Mouse (Mus musculus) megakaryocyte, embryonic 14.5 days (primary cell): ENCODE data around the gene Pepd.

Source experiments
- FLI1 ChIP-seq: IDR thresholded peaks from 2 replicates; pipeline ENCODE4 v1.6.1; 2012; ENCODE audit warnings: low read length, inconsistent platforms, mixed read lengths
- GATA1 ChIP-seq: IDR thresholded peaks from 3 replicates; pipeline ENCODE4 v1.6.1; 2012; ENCODE audit warnings: mixed read lengths, low read length, inconsistent platforms, borderline replicate concordance

DNA sequence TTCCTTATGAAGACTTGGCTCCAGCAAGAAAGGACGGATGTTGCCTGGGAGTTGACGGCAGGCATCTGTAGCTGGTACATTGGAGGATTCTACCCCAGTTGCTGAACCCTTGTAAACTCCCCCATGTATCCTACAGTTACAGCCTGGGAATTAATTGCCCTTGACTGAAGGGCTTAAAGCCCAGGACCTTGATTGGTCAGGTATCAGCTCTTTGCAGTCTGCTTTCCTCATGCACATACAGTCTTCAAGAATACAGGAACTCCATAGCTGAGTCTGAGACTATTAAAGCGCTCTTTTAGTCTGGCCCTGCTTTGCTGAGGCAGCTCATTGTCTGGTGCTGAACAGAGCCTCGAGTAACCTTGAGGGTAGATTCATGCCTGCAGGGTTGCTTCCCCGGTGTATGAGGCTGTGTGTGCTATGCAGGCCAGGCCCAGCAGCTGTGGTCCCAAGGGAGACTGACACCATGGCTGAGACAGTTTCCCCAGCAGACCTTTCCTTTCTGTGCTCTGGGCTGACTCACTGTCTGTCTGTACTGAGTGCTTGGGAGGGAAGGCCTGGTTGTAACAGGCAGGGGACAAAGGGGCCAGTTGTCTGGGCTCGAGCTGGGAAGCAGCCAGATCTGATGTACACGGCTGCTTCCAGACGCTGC, 17.6 kb downstream of the Pepd start:
- TF ChIP-seq GATA1 (no peak), FLI1 (no peak)
